Comparison of ENCODE assay signal across 11 mouse cellular contexts in the genomic region with DNA sequence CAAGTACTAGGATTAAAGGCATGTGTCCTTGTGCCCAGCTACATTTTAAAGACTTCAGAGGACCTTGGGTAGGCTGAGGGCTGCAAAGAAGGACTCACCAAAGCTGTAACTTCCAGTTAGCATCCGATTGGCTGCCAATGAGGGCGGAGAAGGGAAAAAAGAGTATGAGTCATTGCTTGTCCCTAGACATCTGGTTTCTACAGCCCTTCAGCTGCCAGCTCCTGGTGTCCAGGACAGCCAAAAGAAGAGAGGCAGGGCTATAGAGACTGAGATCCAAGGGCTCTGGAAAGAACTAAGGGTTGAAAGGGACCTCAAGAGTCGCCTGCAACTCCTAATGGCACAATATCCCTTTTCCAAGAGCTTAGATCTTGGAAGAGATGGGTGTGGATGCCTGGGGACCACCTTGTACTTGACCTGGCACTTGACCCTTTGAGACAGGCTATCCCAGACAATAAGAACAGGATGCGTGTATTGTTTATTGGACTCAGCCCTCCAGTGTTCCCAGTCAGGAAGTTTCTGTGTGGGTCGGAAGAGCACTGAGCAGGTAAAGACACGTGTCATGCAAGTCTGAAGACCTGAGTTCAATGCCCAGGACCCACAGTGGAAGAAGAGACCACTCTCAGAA. TPM values are rescaled to one million over a fixed set of nuclear protein-coding genes. Genes with fewer than 3 reads are reported as not detected.
DNase-seq lines count a peak whose midpoint lies in the region; ATAC-seq and TF ChIP-seq lines count a peak whose summit lies in the region.
"Had no signal": no experiment of that assay in that cellular context is flagged by ENCODE, and none has a peak within 500 bp of the region (broad histone marks: within the 10 kb centered on the region; RNA-seq: fewer than 3 reads in every experiment).

No protein-coding gene starts in this region.

- peak; percentile 72 for ATAC-seq in heart, postnatal 0 days (ENCODE audit: insufficient read depth, low read depth)
- no peak for ATAC-seq in megakaryocyte-erythroid progenitor cell, adult 5-6 weeks (replicated peaks; ENCODE audit: low FRiP score, low TSS enrichment, poor library complexity, severe bottlenecking)

- TF ChIP-seq CTCF in heart, postnatal 0 days (IDR thresholded peaks at IDR 0.05; ENCODE audit: low read depth), result no peak

- H3K9ac ChIP-seq in heart, postnatal 0 days (replicated peaks; ENCODE audit: low read depth, low read length), result no peak overlapping the region

- peaks cover 69% of the 10 kb centered on the region for H3K36me3 ChIP-seq in heart, embryonic 10.5 days
- peaks cover 41% of the 10 kb centered on the region for H3K36me3 ChIP-seq in heart, postnatal 0 days (replicated peaks; ENCODE audit: control insufficient read depth, insufficient read depth, low read length)

- 84% methylated on average over 6 of the region's 6 CpGs for WGBS in heart, embryonic 10.5 days
- WGBS in heart, postnatal 0 days, result 73% methylated on average over 6 of the region's 6 CpGs

- no peaks in the 10 kb centered on the region for H3K27me3 ChIP-seq in heart, embryonic 10.5 days (ENCODE audit: insufficient read depth, poor library complexity, severe bottlenecking)
- H3K27me3 ChIP-seq in heart, postnatal 0 days (ENCODE audit: control insufficient read depth, insufficient read depth, low read length), result no peaks in the 10 kb centered on the region

- H3K4me2 ChIP-seq in heart, postnatal 0 days (ENCODE audit: low read depth, low read length), result no peak overlapping the region
- H3K4me2 ChIP-seq: liver, embryonic 11.5 days had no signal

- no peaks in the 10 kb centered on the region for H3K4me1 ChIP-seq in heart, embryonic 10.5 days
- no peaks in the 10 kb centered on the region for H3K4me1 ChIP-seq in heart, postnatal 0 days (ENCODE audit: control insufficient read depth, insufficient read depth)

- H3K9me3 ChIP-seq in heart, embryonic 10.5 days, result no peaks in the 10 kb centered on the region
- H3K9me3 ChIP-seq in heart, postnatal 0 days (replicated peaks; ENCODE audit: control insufficient read depth, low read length), result no peaks in the 10 kb centered on the region

- no peak overlapping the region for H3K27ac ChIP-seq in heart, embryonic 10.5 days
- peak overlapping the region; percentile 68 for H3K27ac ChIP-seq in heart, postnatal 0 days (ENCODE audit: low read depth)

- no peak overlapping the region for H3K4me3 ChIP-seq in heart, embryonic 10.5 days
- H3K4me3 ChIP-seq in heart, postnatal 0 days (ENCODE audit: low read depth, low read length), result no peak overlapping the region

- DNase-seq in heart, adult 11 months, result peak; percentile 99
- DNase-seq in heart, embryonic 10.5 days (ENCODE audit: low spot score), result no peak
- DNase-seq in 3134 (ENCODE audit: extremely low read depth, insufficient read length, low spot score), result peak; percentile 57
- peak; percentile 79 to 88 for DNase-seq in adrenal gland, postnatal 36 days
- peak; percentile 76 for DNase-seq in heart, postnatal 0 days (ENCODE audit: low spot score)
- DNase-seq in thymus, postnatal 25 days, result no peak
- DNase-seq in cerebellum, postnatal 4 days (ENCODE audit: low spot score in 2 of 2), result no peak
- DNase-seq: B cell, adult 2 months had no signal

- peak; percentile 80 for TF ChIP-seq EP300 in heart, postnatal 0 days (IDR thresholded peaks at IDR 0.05; ENCODE audit: low read depth)

RNA-seq across cellular contexts. Expression of a gene that starts 14.7 kb away (rescaled TPM):
- 0.60 and 0.74 TPM in 2 replicates for polyA plus RNA-seq in heart, embryonic 10.5 days (2016; fragmentation: Nextera tagmentation; extraction: Ambion mirVana)
- total RNA-seq in adrenal gland, postnatal 36 days (2021), result 1 to 10 TPM; 4.8 to 6.2 TPM
- 7.6 TPM in 1 of 2 replicates, not detected in the other for total RNA-seq in heart, postnatal 0 days (2014; rRNA removed; ENCODE audit: low replicate concordance)
- polyA plus RNA-seq in heart, postnatal 0 days (2015; fragmentation: Nextera tagmentation; extraction: Ambion mirVana), result 0.08 and 0.23 TPM in 2 replicates
- total RNA-seq in megakaryocyte-erythroid progenitor cell, adult 5-6 weeks (2014; fragmentation: Nextera tagmentation), result not detected in 2 replicates
- total RNA-seq in megakaryocyte-erythroid progenitor cell, adult 5-6 weeks (2017), result 0.80 TPM in 1 of 2 replicates, not detected in the other
- total RNA-seq: hematopoietic stem cell, adult 5-6 weeks had no signal

RNA-seq across cellular contexts. Expression of a gene that starts 19.0 kb away (rescaled TPM):
- polyA plus RNA-seq in heart, embryonic 10.5 days (2016; fragmentation: Nextera tagmentation; extraction: Ambion mirVana), result 4.8 and 6.4 TPM in 2 replicates
- total RNA-seq in adrenal gland, postnatal 36 days (2021), result 1 to 10 TPM; 1.9 to 7.8 TPM
- 10.4 TPM in 1 of 2 replicates, not detected in the other for total RNA-seq in heart, postnatal 0 days (2014; rRNA removed; ENCODE audit: low replicate concordance)
- 1.5 and 2.8 TPM in 2 replicates for polyA plus RNA-seq in heart, postnatal 0 days (2015; fragmentation: Nextera tagmentation; extraction: Ambion mirVana)
- 45.8 and 69.9 TPM in 2 replicates for total RNA-seq in megakaryocyte-erythroid progenitor cell, adult 5-6 weeks (2014; fragmentation: Nextera tagmentation)
- 10.0 and 12.9 TPM in 2 replicates for total RNA-seq in megakaryocyte-erythroid progenitor cell, adult 5-6 weeks (2017)

RNA-seq across cellular contexts. Expression of a gene that starts 24.4 kb away (rescaled TPM):
- 31.9 and 34.0 TPM in 2 replicates for polyA plus RNA-seq in heart, embryonic 10.5 days (2016; fragmentation: Nextera tagmentation; extraction: Ambion mirVana)
- total RNA-seq in adrenal gland, postnatal 36 days (2021), result 10 to 100 TPM; 30.4 to 30.6 TPM
- total RNA-seq in heart, postnatal 0 days (2014; rRNA removed; ENCODE audit: low replicate concordance), result 27.0 and 28.8 TPM in 2 replicates
- polyA plus RNA-seq in heart, postnatal 0 days (2015; fragmentation: Nextera tagmentation; extraction: Ambion mirVana), result 14.3 and 15.5 TPM in 2 replicates
- total RNA-seq in megakaryocyte-erythroid progenitor cell, adult 5-6 weeks (2014; fragmentation: Nextera tagmentation), result 22.7 and 37.5 TPM in 2 replicates
- 17.0 TPM in 2 replicates for total RNA-seq in megakaryocyte-erythroid progenitor cell, adult 5-6 weeks (2017)

RNA-seq across cellular contexts. Expression of a gene that starts 31.2 kb away (rescaled TPM):
- polyA plus RNA-seq in heart, embryonic 10.5 days (2016; fragmentation: Nextera tagmentation; extraction: Ambion mirVana), result 7.7 and 9.8 TPM in 2 replicates
- 1 to 10 TPM; 7.9 to 9.6 TPM for total RNA-seq in adrenal gland, postnatal 36 days (2021)
- total RNA-seq in heart, postnatal 0 days (2014; rRNA removed; ENCODE audit: low replicate concordance), result 1.6 and 5.3 TPM in 2 replicates
- 1.8 and 2.5 TPM in 2 replicates for polyA plus RNA-seq in heart, postnatal 0 days (2015; fragmentation: Nextera tagmentation; extraction: Ambion mirVana)
- total RNA-seq in megakaryocyte-erythroid progenitor cell, adult 5-6 weeks (2014; fragmentation: Nextera tagmentation), result 19.5 and 22.4 TPM in 2 replicates
- total RNA-seq in megakaryocyte-erythroid progenitor cell, adult 5-6 weeks (2017), result 2.8 and 3.1 TPM in 2 replicates

RNA-seq across cellular contexts. Expression of a gene that starts 31.3 kb away (rescaled TPM):
- 23.3 and 23.7 TPM in 2 replicates for polyA plus RNA-seq in heart, embryonic 10.5 days (2016; fragmentation: Nextera tagmentation; extraction: Ambion mirVana)
- total RNA-seq in adrenal gland, postnatal 36 days (2021), result 10 to 100 TPM; 23.5 to 36.1 TPM
- total RNA-seq in heart, postnatal 0 days (2014; rRNA removed; ENCODE audit: low replicate concordance), result 12.7 and 19.7 TPM in 2 replicates
- 15.9 and 17.8 TPM in 2 replicates for polyA plus RNA-seq in heart, postnatal 0 days (2015; fragmentation: Nextera tagmentation; extraction: Ambion mirVana)
- total RNA-seq in megakaryocyte-erythroid progenitor cell, adult 5-6 weeks (2014; fragmentation: Nextera tagmentation), result 56.4 and 79.5 TPM in 2 replicates
- 13.9 and 14.7 TPM in 2 replicates for total RNA-seq in megakaryocyte-erythroid progenitor cell, adult 5-6 weeks (2017)

Comparison
In these comparisons a context has a peak if more than half of its experiments do, and no peak if none do; other contexts are left out.
1. DNase-seq: peak in heart, adult 11 months (single experiment), 3134 (single experiment), adrenal gland, postnatal 36 days (2 of 2) and heart, postnatal 0 days (single experiment); none in heart, embryonic 10.5 days (single experiment), thymus, postnatal 25 days (single experiment) and cerebellum, postnatal 4 days (0 of 2).